Mouse (Mus musculus): ENCODE results near the gene Tjp2.
"Not testable (repeated sequence)": the region's sequence is repeated elsewhere in the genome, so short reads cannot be mapped to it uniquely, and the experiment has no call there.

Tjp2 gene

DNA sequence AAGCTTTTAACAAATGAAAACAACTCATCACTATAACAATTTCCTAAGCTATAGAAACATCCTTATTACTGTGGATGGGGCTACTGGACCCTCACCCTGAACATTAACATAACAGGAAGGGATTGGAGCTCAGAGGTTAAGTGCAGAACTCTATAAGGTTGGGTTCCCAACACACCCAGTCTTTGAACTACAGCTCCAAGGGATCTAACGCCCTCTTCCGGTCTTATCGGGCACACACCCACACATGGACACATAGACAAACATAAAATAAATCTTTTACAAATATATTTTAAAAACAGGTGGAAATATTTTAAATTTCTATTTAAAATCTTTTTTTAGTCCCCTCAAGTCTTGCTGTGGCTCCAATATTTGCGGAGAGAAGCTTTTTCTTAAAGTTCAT is 3.4 kb downstream of the Tjp2 start:
- no peak for DNase-seq (ENCODE audit: low read depth)

DNA sequence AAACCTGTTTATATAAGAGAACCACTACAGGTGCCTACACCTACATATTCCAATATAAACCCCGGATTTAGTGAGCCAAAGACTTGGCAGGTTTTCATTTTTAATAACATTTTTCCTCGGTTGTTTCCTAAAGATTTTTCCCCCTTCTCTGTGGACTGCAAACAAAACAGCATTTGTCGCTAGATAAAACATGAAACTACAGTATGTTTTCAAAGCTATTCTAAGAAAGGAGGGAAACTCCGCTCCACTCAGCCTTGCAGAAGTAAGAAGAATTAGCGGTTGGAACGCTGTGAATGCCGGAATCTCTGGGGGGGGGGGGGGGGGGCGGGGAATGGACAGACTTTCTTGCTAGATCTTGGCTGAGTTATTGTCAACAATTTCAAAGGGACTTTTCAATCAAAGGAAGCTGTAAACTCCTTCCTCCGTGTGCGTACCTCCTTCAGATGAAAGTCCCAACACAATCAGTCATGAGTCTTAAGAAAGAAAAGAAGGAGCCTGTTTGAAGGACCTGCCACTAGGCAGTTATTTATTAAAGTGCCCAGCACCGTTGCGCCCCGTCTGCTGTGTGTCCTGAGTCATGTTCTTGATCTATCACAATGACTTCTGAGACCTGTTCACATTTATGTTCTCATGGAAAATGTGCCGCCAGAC is 3.9 kb downstream of the Tjp2 start:
- no peak for DNase-seq (ENCODE audit: low read depth)

DNA sequence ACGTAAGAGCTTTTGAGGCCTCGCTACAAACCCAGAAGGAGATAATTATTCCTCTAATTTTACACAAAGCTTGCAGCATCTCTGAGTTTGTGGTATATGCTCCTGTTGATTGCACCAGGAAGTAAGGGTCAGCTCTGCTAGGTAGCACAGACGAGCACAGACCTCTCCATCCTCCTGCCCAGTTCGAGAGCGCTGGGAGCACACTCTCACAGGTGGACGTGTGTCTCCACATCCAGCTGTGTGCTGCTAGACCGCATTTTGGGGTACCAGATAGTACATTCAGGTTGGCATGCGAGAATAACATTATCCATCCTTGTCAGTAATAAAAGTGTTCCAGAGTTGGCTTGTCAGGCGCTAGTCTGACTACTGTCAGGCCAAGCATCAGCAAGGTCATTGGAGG is 5.8 kb downstream of the Tjp2 start:
- DNase-seq (ENCODE audit: low read depth), result no peak

DNA sequence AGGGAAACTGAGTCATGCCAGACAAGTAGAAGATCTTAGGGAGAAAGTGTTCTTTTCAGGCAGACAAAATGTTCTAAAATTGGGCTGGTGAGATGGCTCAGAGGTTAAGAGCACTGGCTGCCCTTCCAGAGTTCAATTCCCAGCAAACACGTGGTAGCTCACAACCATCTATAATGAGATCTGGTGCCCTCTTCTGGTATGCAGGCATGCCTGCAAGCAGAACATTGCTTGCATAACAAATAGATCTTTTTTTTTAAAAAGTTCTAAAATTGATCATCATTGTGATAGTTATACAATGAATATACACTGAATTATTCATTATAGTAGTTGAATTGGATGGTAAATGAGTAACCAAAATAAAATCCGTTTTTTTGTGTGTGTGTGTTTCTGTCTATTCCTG is 6.5 kb downstream of the Tjp2 start:
- no peak for DNase-seq (ENCODE audit: low read depth)

DNA sequence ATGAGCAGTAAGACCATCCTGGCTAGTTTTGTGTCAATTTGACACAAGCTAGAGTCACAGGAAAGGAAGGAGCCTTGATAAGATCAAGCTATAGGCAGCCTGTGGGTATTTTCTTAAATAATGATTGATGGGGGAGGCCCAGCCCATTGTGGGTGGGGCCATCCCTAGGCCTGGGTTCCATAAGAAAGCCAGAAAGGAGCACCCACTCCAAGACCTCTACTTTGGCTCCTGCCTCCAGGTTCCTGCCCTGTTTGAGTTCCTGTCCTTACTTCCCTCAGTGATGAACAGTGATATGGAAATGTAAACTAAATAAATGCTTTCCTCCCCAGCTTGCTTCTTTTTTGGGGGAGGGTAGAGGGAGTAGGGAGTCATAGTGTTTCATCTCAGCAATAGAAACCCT is 7.0 kb downstream of the Tjp2 start:
- DNase-seq (ENCODE audit: low read depth), result no peak

DNA sequence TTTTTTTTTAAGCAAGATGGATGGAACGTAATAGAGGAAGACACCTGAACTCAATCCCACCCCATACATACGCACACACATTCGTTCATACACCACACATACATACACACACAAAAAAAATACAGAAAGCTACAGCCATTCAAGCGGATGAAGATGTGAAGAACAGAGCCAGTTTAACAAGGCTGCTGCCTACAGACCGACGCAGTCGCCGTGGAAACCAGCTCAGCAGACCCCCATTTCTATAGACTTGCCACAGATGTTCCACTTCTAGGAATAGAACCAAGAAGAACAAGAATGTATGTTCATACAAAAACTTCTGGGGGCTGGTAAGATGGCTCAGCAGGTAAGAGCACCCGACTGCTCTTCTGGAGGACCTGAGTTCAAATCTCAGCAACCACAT is 8.1 kb downstream of the Tjp2 start:
- no peak for DNase-seq (ENCODE audit: low read depth)

DNA sequence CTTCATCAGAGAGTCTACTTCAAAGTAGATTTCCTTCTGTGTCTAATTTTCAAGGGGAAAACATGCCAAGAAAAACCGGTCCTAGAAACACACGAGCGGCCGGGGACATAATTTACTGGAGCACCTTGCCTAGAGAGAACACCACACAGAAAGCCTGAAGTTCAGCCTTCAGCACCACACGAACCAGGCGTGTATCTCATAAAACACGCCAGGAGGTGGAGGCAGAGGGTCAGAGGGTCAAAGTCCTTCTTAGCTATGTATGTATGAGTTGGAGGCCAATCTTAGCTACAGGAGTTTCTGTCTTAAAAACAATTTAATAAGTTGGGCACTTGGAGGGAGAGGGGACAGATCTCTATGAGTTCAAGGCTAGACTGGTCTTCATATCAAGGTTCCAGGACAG is 9.9 kb downstream of the Tjp2 start:
- DNase-seq (ENCODE audit: low read depth), result no peak

DNA sequence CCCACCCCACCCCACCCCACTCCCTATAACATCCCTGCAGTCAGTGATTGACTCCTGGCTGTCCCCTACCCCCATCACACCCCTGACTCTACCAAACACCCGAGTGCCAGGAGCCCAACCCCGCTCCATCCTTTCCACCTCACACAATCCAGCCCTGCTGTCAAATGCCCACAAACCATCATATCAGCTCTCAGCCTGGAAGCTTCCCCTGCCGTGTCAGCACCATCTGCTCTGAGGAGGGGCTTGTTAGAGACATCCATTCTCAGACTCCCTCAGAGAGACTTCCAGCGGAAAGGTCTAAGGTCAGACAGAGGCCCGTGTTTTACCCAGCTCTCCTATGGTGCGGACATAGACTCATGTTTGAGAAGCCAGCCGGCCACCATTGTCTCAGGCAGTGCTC is 11.5 kb downstream of the Tjp2 start:
- DNase-seq (ENCODE audit: low read depth), result no peak

DNA sequence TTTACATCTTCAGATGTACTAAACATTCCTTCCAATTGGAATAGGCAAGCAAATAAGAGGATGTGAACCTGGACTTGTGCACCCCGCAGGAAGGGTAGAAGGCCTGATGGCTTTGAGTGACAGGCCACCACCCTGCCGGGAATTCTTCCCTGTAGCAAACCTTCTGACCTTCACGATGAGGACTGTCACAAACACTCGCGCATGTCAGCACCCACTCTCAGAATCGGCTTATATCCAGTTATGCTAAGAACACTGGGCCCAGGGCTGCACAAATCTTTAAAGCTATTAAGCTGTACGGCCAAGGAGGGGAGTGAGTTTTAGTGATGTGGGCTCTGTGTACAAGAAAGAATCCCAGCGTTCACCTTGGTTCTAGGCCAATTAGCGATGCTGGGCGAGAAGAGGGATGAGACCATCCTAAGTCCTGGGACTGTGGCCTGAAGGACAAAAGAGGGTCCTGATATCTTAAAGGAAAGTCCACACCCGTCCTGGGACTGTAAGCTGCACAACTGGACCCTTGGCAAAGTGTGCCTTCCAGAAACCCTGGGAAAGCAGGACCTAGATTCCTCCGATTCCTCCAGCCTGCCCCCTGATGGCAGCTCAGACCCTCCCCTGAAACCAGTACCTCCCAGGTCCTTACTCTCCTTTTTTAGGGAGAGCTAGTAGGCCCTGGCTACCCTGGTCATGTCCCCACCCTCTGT is 12.1 kb downstream of the Tjp2 start:
- DNase-seq (ENCODE audit: low read depth), result no peak

DNA sequence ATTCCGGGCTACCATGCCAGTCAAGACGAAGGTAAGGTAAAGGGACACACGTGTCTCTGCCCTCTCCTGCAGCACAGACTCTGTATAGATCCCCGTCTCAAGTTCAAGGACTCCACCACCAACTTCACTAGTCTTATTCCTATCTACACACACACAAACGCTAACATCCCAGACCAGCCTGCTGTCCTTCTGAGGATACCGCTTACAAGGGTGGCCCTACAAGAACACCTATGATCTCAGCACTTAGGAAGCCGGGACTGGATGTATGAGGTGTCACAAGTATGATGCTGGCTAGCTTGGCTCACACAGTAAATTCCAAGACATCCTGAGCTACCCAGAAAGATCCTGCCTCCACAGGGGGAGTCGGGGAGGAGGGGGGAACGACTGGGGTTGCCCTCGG is 13.7 kb downstream of the Tjp2 start:
- DNase-seq (ENCODE audit: low read depth), result no peak

DNA sequence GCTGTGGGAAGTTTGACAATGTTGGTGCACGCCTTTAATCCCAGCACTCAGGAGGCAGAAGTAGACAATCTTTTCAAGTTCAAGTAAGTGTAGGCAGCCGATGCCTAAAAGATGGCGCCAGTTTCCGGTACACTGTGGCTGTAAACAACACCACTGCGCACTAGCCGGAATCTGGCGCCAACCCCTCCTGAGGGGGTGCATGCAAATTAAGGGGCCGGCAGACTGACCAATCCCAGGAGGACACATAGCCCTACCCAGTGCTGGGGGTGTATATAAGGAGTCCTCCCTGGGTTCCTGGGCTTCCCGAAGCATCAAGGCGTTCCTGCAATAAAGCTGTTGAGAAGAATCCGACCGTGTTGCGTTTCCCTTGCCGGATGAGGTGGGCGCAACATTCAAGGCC is 15.3 kb downstream of the Tjp2 start:
- DNase-seq (ENCODE audit: low read depth), result no peak

DNA sequence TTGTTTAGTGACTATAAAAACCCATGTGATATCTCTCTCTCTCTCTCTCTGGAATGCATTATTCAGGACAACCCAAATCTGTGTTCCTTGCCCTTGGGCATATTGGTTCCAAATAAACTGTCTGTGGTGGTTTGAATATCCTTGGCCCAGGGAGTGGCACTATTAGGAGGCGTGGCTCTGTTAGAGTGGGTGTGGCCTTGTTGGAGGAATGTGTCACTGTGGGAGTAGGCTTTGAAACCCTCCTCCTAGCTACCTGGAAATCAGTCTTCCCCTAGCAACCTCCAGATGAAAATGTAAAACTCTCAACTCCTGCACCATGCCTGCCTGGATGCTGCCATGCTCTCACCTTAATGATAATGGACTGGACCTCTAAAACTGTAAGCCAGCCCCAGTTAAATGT is 16.9 kb downstream of the Tjp2 start:
- DNase-seq (ENCODE audit: low read depth), result no peak

DNA sequence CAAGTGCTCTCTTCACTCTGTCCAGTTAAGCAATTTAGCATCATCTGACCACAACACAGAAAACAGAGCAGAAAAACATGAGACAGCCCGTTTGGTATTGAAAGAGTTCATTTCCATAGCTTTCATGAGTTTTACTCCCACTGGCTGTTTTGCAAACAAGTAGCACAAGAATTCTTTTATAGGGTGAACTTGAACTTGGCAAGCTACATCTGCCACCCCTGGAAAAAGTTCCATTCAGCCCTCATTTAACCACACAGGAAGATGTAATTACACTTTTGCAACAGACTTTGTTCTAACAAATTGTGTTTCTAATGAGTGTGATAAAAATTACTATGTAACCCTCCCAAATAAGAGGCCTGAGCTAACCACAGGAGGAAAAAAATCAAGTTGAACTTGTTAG is 19.8 kb downstream of the Tjp2 start:
- DNase-seq (ENCODE audit: low read depth), result no peak

DNA sequence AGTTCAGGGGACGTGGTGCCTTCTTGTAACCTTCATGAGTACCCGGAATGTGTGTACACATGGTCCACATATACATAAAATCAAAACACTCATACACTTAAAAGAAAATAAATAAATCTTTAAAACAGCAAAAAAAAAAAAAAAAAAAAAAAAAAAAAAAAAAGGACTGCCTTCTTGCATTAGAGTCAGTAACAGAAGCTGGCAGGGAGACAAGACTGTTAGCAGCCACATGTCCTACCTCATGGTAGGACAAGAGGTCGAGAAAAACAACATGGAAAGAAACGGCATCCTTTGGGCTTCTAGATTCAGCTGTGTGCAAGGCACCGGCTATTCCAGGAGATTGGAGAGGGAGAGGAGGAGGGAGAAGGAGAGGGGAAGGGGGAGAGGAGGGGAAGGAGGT is 23.0 kb downstream of the Tjp2 start:
- no peak for DNase-seq (ENCODE audit: low read depth)

DNA sequence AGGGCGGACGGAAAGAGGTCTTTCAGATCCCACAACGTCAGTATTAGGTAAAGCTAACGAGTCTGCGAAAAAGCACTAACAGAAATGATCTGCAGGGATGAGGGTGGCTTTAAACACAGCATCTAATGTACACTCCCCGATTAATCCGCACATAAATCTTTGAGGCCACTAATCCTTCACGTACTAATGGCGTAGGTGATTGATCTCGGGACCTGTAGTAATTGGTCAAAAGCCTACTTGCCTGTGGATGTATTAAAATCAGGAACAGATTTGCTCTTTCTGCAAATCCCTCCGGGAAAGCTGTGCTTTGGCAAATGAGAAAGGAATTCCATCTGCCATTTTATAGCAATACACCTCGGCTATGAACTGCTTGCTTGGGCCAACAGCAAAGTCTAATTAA is 24.3 kb downstream of the Tjp2 start:
- DNase-seq (ENCODE audit: low read depth), result no peak

DNA sequence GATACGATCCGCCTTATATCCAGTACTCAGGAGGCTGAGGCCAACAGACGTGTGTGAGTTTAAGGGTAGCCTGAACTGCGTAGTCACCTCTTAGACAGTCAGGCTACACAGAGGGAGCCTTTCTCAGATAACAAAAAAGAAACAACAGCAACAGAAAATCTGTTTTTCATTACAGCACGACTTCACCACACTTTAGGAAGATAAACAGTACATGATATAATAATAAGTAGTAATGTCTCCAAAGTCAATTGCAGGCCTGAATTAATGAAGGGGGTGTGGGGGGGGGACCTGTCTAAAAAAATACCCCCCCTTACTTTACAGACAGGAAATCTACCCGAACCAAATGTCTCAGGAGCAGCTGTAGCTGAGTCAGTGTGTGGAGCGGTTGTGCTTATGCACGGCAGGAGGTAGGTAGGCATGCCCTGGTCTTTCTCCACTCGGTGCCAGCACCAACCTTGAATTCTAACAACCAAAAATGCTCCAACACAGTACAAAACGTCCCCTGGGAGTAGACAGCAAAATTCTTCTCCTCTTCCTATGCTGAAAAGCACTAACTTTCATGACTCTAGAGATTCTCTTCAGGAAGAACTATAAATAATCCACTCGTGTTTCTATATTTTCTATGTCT is 26.0 kb downstream of the Tjp2 start:
- DNase-seq (ENCODE audit: low read depth), result no peak

DNA sequence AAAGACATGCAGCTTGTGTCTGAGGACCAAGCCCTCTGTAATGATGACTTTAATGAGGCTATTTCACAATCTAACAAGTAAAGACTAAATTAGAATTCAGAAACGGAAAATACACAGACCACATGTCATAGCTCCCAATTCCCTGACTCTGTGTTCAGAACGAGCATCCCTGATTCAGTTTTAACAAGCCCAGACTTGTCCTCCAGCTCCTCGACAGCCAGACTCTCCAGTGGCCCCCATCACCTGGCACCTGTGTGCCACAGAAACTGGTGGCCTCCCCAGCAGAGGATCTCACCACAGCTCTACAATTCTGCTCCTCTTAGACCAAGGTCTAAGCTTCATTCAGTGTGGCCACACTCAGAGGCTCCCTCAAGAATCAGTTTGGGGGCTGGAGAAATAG is 27.5 kb downstream of the Tjp2 start:
- no peak for DNase-seq (ENCODE audit: low read depth)

DNA sequence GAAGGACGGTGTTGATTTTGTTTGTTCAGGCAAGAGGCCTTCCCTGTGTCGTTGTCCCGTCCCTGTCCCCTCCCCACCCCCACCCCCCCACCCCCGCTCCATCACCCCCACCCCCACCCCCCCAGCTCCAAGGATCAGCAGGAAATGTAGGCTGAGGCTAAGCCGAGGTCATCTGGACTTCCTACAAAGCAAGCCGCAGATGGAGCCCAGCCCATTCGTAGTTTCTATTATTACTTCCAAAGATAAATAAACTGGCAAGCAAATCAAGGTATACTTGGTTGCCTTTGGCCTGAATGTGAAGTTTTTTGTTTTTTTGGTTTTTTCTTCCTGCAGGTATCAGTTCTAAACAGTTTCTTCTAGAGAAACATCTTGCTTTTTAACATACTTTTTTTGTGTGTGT is 29.6 kb downstream of the Tjp2 start:
- DNase-seq (ENCODE audit: low read depth), result no peak

DNA sequence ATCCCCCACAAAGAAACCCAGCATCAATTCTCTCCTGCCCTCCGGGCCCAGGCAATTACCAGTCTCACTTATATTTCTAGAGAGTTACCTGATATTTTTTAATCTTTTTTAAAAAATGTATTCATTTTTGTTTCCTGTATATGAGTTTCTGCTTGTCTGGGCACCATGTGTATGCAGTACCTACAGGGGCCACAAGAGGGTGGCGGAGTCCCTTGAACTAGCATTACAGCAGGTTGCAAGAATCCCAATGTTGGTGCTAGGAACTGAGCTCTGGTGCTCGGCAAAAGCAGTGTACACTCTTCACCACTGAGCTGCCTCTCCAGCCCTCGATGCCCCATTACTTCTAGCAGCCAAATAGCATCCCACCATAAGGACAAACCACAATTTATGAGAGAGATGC is 30.6 kb downstream of the Tjp2 start:
- DNase-seq (ENCODE audit: low read depth), result no peak

DNA sequence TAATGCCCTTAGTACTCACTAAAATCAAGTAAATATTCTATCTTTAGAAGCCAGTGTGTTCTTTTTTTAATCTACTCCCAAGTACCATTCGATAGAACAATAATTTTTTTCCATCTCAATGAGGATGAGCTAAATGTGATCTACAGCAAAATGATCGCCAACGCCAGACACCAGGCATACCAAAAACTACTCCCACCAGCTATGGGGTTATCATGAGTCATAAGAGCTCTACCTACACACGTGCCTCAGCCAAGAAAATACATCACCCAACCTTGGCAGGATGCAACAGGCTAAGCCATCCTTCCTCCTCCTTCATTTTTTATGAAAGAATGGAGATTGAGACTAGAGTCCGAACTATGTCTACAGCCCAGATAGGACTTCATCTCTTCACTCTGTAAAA is 31.9 kb downstream of the Tjp2 start:
- no peak for DNase-seq (ENCODE audit: low read depth)

DNA sequence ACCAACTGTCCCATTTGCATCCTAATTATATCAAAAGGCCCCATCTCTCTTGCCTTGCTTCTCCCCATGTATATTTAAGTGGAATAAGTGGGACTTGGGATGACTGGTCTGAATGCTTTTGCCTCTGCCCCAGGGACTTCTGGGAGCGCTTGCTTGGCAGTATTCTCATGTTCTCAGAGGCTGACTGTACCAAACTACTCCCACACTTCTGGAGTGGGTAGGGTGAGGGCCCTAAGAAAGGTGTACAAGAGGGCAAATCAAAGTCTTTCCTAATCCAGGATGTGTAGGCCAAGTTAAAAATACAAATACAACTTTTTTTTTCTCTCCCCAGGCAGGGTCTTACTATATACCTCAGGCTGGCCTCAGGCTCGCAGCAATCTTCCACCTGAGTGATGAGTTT is 37.0 kb downstream of the Tjp2 start:
- DNase-seq (ENCODE audit: low read depth), result no peak

DNA sequence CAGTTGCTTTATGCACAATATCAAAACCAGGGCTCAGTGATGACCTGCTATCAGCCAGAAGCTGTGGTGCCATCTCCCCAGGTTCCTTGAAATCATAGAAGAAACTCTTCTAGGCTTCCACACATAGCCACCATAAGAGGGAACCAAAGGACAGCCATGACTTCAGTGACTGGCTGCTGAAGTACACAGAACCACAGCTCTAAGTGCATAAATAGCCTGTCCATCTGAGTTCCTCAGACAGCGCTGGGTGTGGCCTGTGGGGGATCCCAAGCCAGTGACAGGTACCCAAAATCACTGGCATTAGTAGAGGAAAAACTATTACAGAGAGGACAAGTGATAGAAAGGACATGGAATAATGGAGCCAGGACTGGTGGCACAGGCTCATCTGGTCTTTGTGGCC is 37.5 kb downstream of the Tjp2 start:
- not testable (repeated sequence) for DNase-seq (ENCODE audit: low read depth)

DNA sequence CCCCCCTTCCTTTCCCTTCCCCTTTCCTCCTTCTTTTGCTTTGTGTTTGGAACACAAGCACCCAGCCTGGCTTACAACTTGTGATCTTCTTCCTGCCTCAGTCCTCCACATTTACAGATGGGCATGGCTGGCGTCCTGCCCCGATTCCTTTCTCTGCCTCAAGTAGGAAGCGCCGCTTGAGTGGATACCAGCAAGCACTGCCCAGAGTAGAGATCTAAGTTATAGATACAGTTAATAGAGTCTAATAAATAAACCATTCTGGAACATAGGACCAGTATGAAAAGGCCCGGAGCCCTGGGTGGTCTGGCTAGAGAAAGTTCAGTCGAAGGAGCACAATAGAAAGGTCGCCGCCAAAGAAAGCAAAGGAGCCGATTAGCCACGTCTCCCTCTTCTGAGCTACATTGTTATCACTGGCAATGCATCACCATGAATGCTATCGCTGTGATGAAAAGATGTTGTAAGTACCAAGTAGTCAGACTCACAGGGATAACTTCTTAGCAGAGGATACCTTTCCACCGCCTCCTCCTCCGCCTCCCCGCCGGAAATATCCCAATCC is 41.1 kb downstream of the Tjp2 start:
- no peak for DNase-seq (ENCODE audit: low read depth)

DNA sequence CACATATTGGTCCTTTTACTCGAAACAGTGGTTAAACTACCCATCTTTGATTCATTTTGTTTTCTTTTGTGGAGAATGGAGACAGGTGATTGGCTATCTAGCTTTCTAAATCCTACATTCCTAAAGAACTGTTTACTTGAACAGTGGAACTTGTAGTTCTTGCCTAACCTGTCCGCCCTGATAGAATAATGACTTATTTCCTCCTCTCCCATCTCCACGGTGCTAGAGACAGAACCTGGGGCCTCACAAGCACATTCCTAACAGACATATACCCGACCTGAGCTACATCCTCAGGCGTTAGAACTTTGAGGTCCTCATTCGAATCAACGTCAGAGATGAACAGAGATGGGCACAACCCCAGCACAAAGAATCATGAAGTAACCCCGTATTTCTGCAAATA is 44.4 kb downstream of the Tjp2 start:
- no peak for DNase-seq (ENCODE audit: low read depth)
